Mouse (Mus musculus) cerebellum, adult 2 months (tissue): ENCODE results near the gene Psrc1.

Experiments
- CTCF ChIP-seq: fragments of 200-500 bp; IDR thresholded peaks from 2 replicates; pipeline ENCODE4 v1.5.1; 2011; ENCODE audit warnings: low read depth, mild to moderate bottlenecking, control low read depth, low read length, moderate library complexity, borderline replicate concordance; ENCODE audit not compliant: insufficient read depth
- POLR2A ChIP-seq: fragments of 200-500 bp; IDR thresholded peaks from 2 replicates; pipeline ENCODE4 v1.6.1; 2011; ENCODE audit warnings: low read length, control low read depth, borderline replicate concordance; ENCODE audit not compliant: insufficient read depth

DNA sequence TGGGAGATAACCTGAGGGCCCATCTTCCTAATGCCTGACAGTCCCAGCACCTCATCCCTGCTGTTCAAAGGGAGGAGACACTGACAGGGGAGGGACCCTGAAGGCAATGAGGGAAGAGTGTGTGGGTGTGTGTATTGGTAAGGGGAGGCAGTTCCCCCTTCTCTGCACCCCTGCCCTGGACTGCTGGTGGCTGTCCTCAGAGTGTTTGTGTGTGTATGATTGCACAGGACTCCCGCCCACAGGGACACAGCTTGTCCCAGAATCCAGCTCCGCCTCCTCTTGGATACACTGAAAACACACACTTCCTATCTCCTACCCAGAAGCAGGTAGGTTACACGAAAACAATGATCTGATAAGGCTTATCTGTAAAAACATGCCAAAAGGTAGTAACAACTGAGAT is 28.4 kb upstream of the Psrc1 start:
- no peak for TF ChIP-seq CTCF
- no peak for TF ChIP-seq POLR2A
